Mouse (Mus musculus): ENCODE data around the gene Wfdc1.

Wfdc1 gene

GRCm38 (mm10) chr8:119666219-119666951, at the start of gene Wfdc1:
Gene Wfdc1 (plus strand): TSS chr8:119666365.
- no peak for DNase-seq

GRCm38 (mm10) chr8:119616811-119617210, 49.4 kb upstream of the Wfdc1 start:
- DNase-seq: no peak

- DNase-seq: no peak
Observed at GRCm38 (mm10) chr8:119617586-119617985, 48.6 kb upstream of the Wfdc1 start.

GRCm38 (mm10) chr8:119618887-119619286, 47.3 kb upstream of the Wfdc1 start:
- no peak for DNase-seq

- no peak for DNase-seq
Observed at GRCm38 (mm10) chr8:119620116-119620840, 45.9 kb upstream of the Wfdc1 start.

GRCm38 (mm10) chr8:119620848-119621465, 45.2 kb upstream of the Wfdc1 start:
- no peak for DNase-seq

- DNase-seq: no peak
Observed at GRCm38 (mm10) chr8:119622555-119622954, 43.6 kb upstream of the Wfdc1 start.

GRCm38 (mm10) chr8:119623061-119623460, 43.1 kb upstream of the Wfdc1 start:
- DNase-seq: no peak

GRCm38 (mm10) chr8:119623744-119624143, 42.4 kb upstream of the Wfdc1 start:
- no peak for DNase-seq

GRCm38 (mm10) chr8:119624916-119625315, 41.2 kb upstream of the Wfdc1 start:
- no peak for DNase-seq

GRCm38 (mm10) chr8:119625788-119626187, 40.4 kb upstream of the Wfdc1 start:
- no peak for DNase-seq

- no peak for DNase-seq
Observed at GRCm38 (mm10) chr8:119627199-119627598, 39.0 kb upstream of the Wfdc1 start.

- DNase-seq: no peak
Observed at GRCm38 (mm10) chr8:119627613-119628359, 38.4 kb upstream of the Wfdc1 start.

GRCm38 (mm10) chr8:119630841-119631240, 35.3 kb upstream of the Wfdc1 start:
- DNase-seq: no peak

- DNase-seq: no peak
Observed at GRCm38 (mm10) chr8:119632246-119632645, 33.9 kb upstream of the Wfdc1 start.

GRCm38 (mm10) chr8:119632909-119633308, 33.3 kb upstream of the Wfdc1 start:
- no peak for DNase-seq

GRCm38 (mm10) chr8:119634616-119635336, 31.4 kb upstream of the Wfdc1 start:
- DNase-seq: no peak

GRCm38 (mm10) chr8:119635378-119635777, 30.8 kb upstream of the Wfdc1 start, which contains the start of gene Kcng4:
Gene Kcng4 (minus strand): TSS chr8:119635680.
- no peak for DNase-seq

GRCm38 (mm10) chr8:119635958-119636357, 30.2 kb upstream of the Wfdc1 start:
- DNase-seq: no peak

- DNase-seq: no peak
Observed at GRCm38 (mm10) chr8:119636766-119637165, 29.4 kb upstream of the Wfdc1 start.

- DNase-seq: no peak
Observed at GRCm38 (mm10) chr8:119637381-119637780, 28.8 kb upstream of the Wfdc1 start.

- DNase-seq: no peak
Observed at GRCm38 (mm10) chr8:119638261-119638660, 27.9 kb upstream of the Wfdc1 start.
